Mouse (Mus musculus) urinary bladder, postnatal 14 days (tissue): Measurements from ENCODE around the gene Sf3b4.
"Not testable (repeated sequence)": the region's sequence is repeated elsewhere in the genome, so short reads cannot be mapped to it uniquely, and the experiment has no call there.

Source experiments
- DNase-seq: peaks from one replicate; pipeline ENCODE4 v3.0.0; 2021; ENCODE audit warnings: low spot score

The Sf3b4 gene

GRCm38 (mm10) chr3:96220131-96220764 lies 48.1 kb downstream of the Sf3b4 start:
- not testable (repeated sequence) for DNase-seq

- DNase-seq: peak; percentile 85
Observed at GRCm38 (mm10) chr3:96220765-96221639, 48.9 kb downstream of the Sf3b4 start, which contains the start of the genes Hist2h2ac and Hist2h2be. Hist2h2ac (minus strand) TSS chr3:96220880. Hist2h2be (plus strand) TSS chr3:96221119.

GRCm38 (mm10) chr3:96221640-96222038 lies 49.5 kb downstream of the Sf3b4 start:
- DNase-seq: no peak

GRCm38 (mm10) chr3:96222774-96223173 lies 50.6 kb downstream of the Sf3b4 start:
- no peak for DNase-seq

- no peak for DNase-seq
Observed at GRCm38 (mm10) chr3:96225421-96225820, 53.3 kb downstream of the Sf3b4 start.
